ENCODE assay signal across 8 mouse cellular contexts in genomic region chr10:69351071-69351841, GRCm38 (mm10). TPM values are rescaled to one million over a fixed set of nuclear protein-coding genes. Genes with fewer than 3 reads are reported as not detected.
DNase-seq lines count a peak whose midpoint lies in the region; ATAC-seq and TF ChIP-seq lines count a peak whose summit lies in the region.

No protein-coding gene starts in this region.

- H3K4me1 ChIP-seq in heart, embryonic 16.5 days (ENCODE audit: control insufficient read depth, insufficient read depth, low read length), result peaks cover 35% of the 10 kb centered on the region
- H3K4me1 ChIP-seq in liver, adult 2 months (ENCODE audit: control insufficient read depth, insufficient read depth, low read length), result 0 out of 2 replicates have a peak, but pooled peaks cover 2% of the 10 kb centered on the region
- H3K4me1 ChIP-seq in neural tube, embryonic 14.5 days (ENCODE audit: control insufficient read depth, insufficient read depth, low read length), result peaks cover 8% of the 10 kb centered on the region

- intact Hi-C loops in gastrocnemius, postnatal 14 days (cut with DNase I; ENCODE audit: low total_unique reads), result no loop called here
- intact Hi-C loops in left cerebral cortex, postnatal 14 days (cut with DNase I), result no loop called here

- peak overlapping the region; percentile 89 for H3K4me3 ChIP-seq in heart, embryonic 16.5 days (ENCODE audit: low read length)
- H3K4me3 ChIP-seq in liver, adult 2 months (ENCODE audit: insufficient read depth, low read depth, low read length), result peak overlapping the region; percentile 21
- peak overlapping the region; percentile 48 for H3K4me3 ChIP-seq in neural tube, embryonic 14.5 days (ENCODE audit: low read depth, low read length)

- peak overlapping the region; percentile 86 for H3K4me2 ChIP-seq in heart, embryonic 16.5 days (ENCODE audit: low read depth, low read length)
- peak overlapping the region; percentile 97 for H3K4me2 ChIP-seq in neural tube, embryonic 14.5 days (ENCODE audit: low read depth, low read length)

- peaks cover 11% of the 10 kb centered on the region for H3K36me3 ChIP-seq in heart, embryonic 16.5 days (ENCODE audit: control insufficient read depth, insufficient read depth)
- no peaks in the 10 kb centered on the region for H3K36me3 ChIP-seq in liver, adult 2 months (ENCODE audit: control insufficient read depth, insufficient read depth, low read length)
- no peaks in the 10 kb centered on the region for H3K36me3 ChIP-seq in neural tube, embryonic 14.5 days (ENCODE audit: control insufficient read depth, insufficient read depth, low read length)

- TF ChIP-seq POLR2A in liver, adult 2 months (IDR thresholded peaks at IDR 0.05; ENCODE audit: extremely low read depth, insufficient read depth, low read length), result no peak

- peak; percentile 36 for DNase-seq in gastrocnemius, postnatal 14 days
- no peak for DNase-seq in gastrocnemius, adult 18-20 months (ENCODE audit: low spot score)
- peak; percentile 21 for DNase-seq in MEL-GATA-1-ER (ENCODE audit: extremely low read depth, low read depth)
- no peak for DNase-seq in liver, adult 2 months (ENCODE audit: extremely low read depth, low read depth, low spot score)
- no peak for DNase-seq in left cerebral cortex, postnatal 14 days (ENCODE audit: low spot score in 2 of 2)

- no peaks in the 10 kb centered on the region for H3K27me3 ChIP-seq in heart, embryonic 16.5 days (ENCODE audit: control insufficient read depth, insufficient read depth, low read length)
- H3K27me3 ChIP-seq in liver, adult 2 months (ENCODE audit: control insufficient read depth, insufficient read depth, low read length), result no peaks in the 10 kb centered on the region
- no peaks in the 10 kb centered on the region for H3K27me3 ChIP-seq in neural tube, embryonic 14.5 days (ENCODE audit: control insufficient read depth, insufficient read depth, low read length)

- 7% methylated on average over 12 of the region's 12 CpGs for WGBS in heart, embryonic 16.5 days
- WGBS in liver, adult 2 months, result 46% methylated on average over 12 of the region's 12 CpGs
- 24% methylated on average over 12 of the region's 12 CpGs for WGBS in neural tube, embryonic 14.5 days

- ATAC-seq in heart, embryonic 16.5 days (replicated peaks; ENCODE audit: extremely low read depth, insufficient read depth, low FRiP score), result peak; percentile 38
- ATAC-seq in neural tube, embryonic 14.5 days (ENCODE audit: low read depth), result no peak
- no peak for ATAC-seq in cerebellum, adult (ENCODE audit: insufficient number of reproducible peaks, low FRiP score, low TSS enrichment)

- peak overlapping the region; percentile 93 for H3K9ac ChIP-seq in heart, embryonic 16.5 days (ENCODE audit: low read length)
- no peak overlapping the region for H3K9ac ChIP-seq in liver, adult 2 months (ENCODE audit: low read depth, low read length)
- no peak overlapping the region for H3K9ac ChIP-seq in neural tube, embryonic 14.5 days (replicated peaks; ENCODE audit: low read depth, low read length)

- H3K79me2 ChIP-seq in liver, adult 2 months (ENCODE audit: control insufficient read depth, insufficient read depth, low read length), result peaks cover 3% of the 10 kb centered on the region; the same call in 1 of the 2 replicates

- no peak for TF ChIP-seq CTCF in liver, adult 2 months (IDR thresholded peaks at IDR 0.05; ENCODE audit: low read depth, low read length)

- H3K9me3 ChIP-seq in heart, embryonic 16.5 days (replicated peaks; ENCODE audit: control insufficient read depth, low read length), result no peaks in the 10 kb centered on the region
- no peaks in the 10 kb centered on the region for H3K9me3 ChIP-seq in neural tube, embryonic 14.5 days (ENCODE audit: control insufficient read depth, low read length)

- peak overlapping the region; percentile 95 for H3K27ac ChIP-seq in heart, embryonic 16.5 days (ENCODE audit: low read length)
- H3K27ac ChIP-seq in liver, adult 2 months (replicated peaks; ENCODE audit: insufficient read depth, low read depth, low read length), result no peak overlapping the region
- H3K27ac ChIP-seq in neural tube, embryonic 14.5 days (ENCODE audit: low read depth, low read length), result no peak overlapping the region

RNA-seq across cellular contexts. Expression of gene Cdk1, which starts 1.5 kb away (rescaled TPM):
- total RNA-seq in gastrocnemius, postnatal 14 days (2021), result 10 to 100 TPM; 11.0 to 12.6 TPM
- not detected for total RNA-seq in gastrocnemius, adult 18-20 months (2021)
- polyA plus RNA-seq in heart, embryonic 16.5 days (2015; fragmentation: Nextera tagmentation; extraction: Ambion mirVana), result 336 and 381 TPM in 2 replicates
- 4.9 and 10.7 TPM in 2 replicates for total RNA-seq in liver, adult 2 months (2014; rRNA removed)
- 1.8 and 2.6 TPM in 2 replicates for polyA plus RNA-seq in liver, adult 2 months (2012; rRNA removed)
- 30.0 and 47.0 TPM in 2 replicates for polyA plus RNA-seq in neural tube, embryonic 14.5 days (2014; fragmentation: Nextera tagmentation; extraction: Ambion mirVana)
- 1 to 10 TPM; 2.6 to 3.3 TPM for total RNA-seq in left cerebral cortex, postnatal 14 days (2021)

RNA-seq across cellular contexts. Expression of gene Ank3, which starts 47.3 kb away (rescaled TPM):
- 100 to 1,000 TPM in 1 of 2 experiments, 10 to 100 TPM in 1; 78.4 to 112 TPM for total RNA-seq in gastrocnemius, postnatal 14 days (2021)
- total RNA-seq in gastrocnemius, adult 18-20 months (2021), result 10 to 100 TPM; 78.0 to 88.7 TPM
- 33.2 and 34.2 TPM in 2 replicates for polyA plus RNA-seq in heart, embryonic 16.5 days (2015; fragmentation: Nextera tagmentation; extraction: Ambion mirVana)
- total RNA-seq in liver, adult 2 months (2014; rRNA removed), result 31.0 and 37.5 TPM in 2 replicates
- polyA plus RNA-seq in liver, adult 2 months (2012; rRNA removed), result 2.9 and 3.1 TPM in 2 replicates
- 183 and 198 TPM in 2 replicates for polyA plus RNA-seq in neural tube, embryonic 14.5 days (2014; fragmentation: Nextera tagmentation; extraction: Ambion mirVana)
- 100 to 1,000 TPM; 533 to 540 TPM for total RNA-seq in left cerebral cortex, postnatal 14 days (2021)

Comparison
In these comparisons a context has a peak if more than half of its experiments do, and no peak if none do; other contexts are left out.
1. DNase-seq: peak in gastrocnemius, postnatal 14 days (single experiment) and MEL-GATA-1-ER (single experiment); none in gastrocnemius, adult 18-20 months (single experiment), liver, adult 2 months (single experiment) and left cerebral cortex, postnatal 14 days (0 of 2).
2. H3K4me3 ChIP-seq: peak in every context shown above with its lines; median percentile 89 in heart, embryonic 16.5 days; 48 in neural tube, embryonic 14.5 days; 21 in liver, adult 2 months.
3. RNA of gene Ank3, which starts 47.3 kb away (total RNA-seq): 533 to 540 TPM in left cerebral cortex, postnatal 14 days; 78.4 to 112 TPM in gastrocnemius, postnatal 14 days, 78.0 to 88.7 TPM in gastrocnemius, adult 18-20 months and 31.0 to 37.5 TPM in liver, adult 2 months; every median in the first group is over 4 times any median in the second.